ENCODE assay signal across 8 mouse cellular contexts in genomic region chr17:6107015-6107601, GRCm38 (mm10). TPM values are rescaled to one million over a fixed set of nuclear protein-coding genes. Genes with fewer than 3 reads are reported as not detected.
DNase-seq lines count a peak whose midpoint lies in the region; ATAC-seq and TF ChIP-seq lines count a peak whose summit lies in the region.

No protein-coding gene starts in this region.

- H3K27me3 ChIP-seq in embryonic facial prominence, embryonic 15.5 days, result no peaks in the 10 kb centered on the region
- 0 out of 2 replicates have a peak, but pooled peaks cover 12% of the 10 kb centered on the region for H3K27me3 ChIP-seq in heart, embryonic 12.5 days (replicated peaks)
- no peaks in the 10 kb centered on the region for H3K27me3 ChIP-seq in kidney, postnatal 0 days (ENCODE audit: insufficient read depth, low read length)
- H3K27me3 ChIP-seq in liver, embryonic 15.5 days, result peaks cover 57% of the 10 kb centered on the region
- H3K27me3 ChIP-seq in neural tube, embryonic 12.5 days (replicated peaks), result no peaks in the 10 kb centered on the region

- no peaks in the 10 kb centered on the region for H3K9me3 ChIP-seq in embryonic facial prominence, embryonic 15.5 days (replicated peaks)
- H3K9me3 ChIP-seq in heart, embryonic 12.5 days (replicated peaks), result no peaks in the 10 kb centered on the region
- H3K9me3 ChIP-seq in kidney, postnatal 0 days (replicated peaks; ENCODE audit: low read length), result no peaks in the 10 kb centered on the region
- H3K9me3 ChIP-seq in liver, embryonic 15.5 days (replicated peaks), result no peaks in the 10 kb centered on the region
- no peaks in the 10 kb centered on the region for H3K9me3 ChIP-seq in neural tube, embryonic 12.5 days

- TF ChIP-seq POLR2A in bone marrow macrophage, adult 2 months (IDR thresholded peaks at IDR 0.05; ENCODE audit: borderline replicate concordance, low read depth, low read length), result no peak

- peak overlapping the region; percentile 41 for H3K27ac ChIP-seq in bone marrow macrophage, adult 2 months (ENCODE audit: insufficient read depth, low read depth, low read length)
- H3K27ac ChIP-seq in embryonic facial prominence, embryonic 15.5 days (replicated peaks), result peak overlapping the region; percentile 98
- H3K27ac ChIP-seq in heart, embryonic 12.5 days (ENCODE audit: poor library complexity, severe bottlenecking), result peak overlapping the region; percentile 97
- peak overlapping the region; percentile 86 for H3K27ac ChIP-seq in kidney, postnatal 0 days
- peak overlapping the region; percentile 71 for H3K27ac ChIP-seq in liver, embryonic 15.5 days (replicated peaks)
- peak overlapping the region; percentile 91 for H3K27ac ChIP-seq in neural tube, embryonic 12.5 days

- no peak for ATAC-seq in embryonic facial prominence, embryonic 15.5 days (ENCODE audit: insufficient number of reproducible peaks, low FRiP score, low TSS enrichment, low read depth)
- no peak for ATAC-seq in heart, embryonic 12.5 days (ENCODE audit: insufficient number of reproducible peaks, low FRiP score)
- ATAC-seq in kidney, postnatal 0 days (replicated peaks; ENCODE audit: low FRiP score, low read depth), result peak; percentile 18; the same call in 1 of the 2 replicates
- no peak for ATAC-seq in liver, embryonic 15.5 days (ENCODE audit: insufficient read depth)
- ATAC-seq in neural tube, embryonic 12.5 days (ENCODE audit: low FRiP score, low read depth), result peak; percentile 74

- peak overlapping the region; percentile 91 for H3K4me3 ChIP-seq in bone marrow macrophage, adult 2 months (ENCODE audit: insufficient read depth, low read length)
- peak overlapping the region; percentile 93 for H3K4me3 ChIP-seq in embryonic facial prominence, embryonic 15.5 days (replicated peaks)
- H3K4me3 ChIP-seq in heart, embryonic 12.5 days, result peak overlapping the region; percentile 100
- H3K4me3 ChIP-seq in kidney, postnatal 0 days (replicated peaks; ENCODE audit: low read depth, low read length), result peak overlapping the region; percentile 62
- peak overlapping the region; percentile 79 for H3K4me3 ChIP-seq in liver, embryonic 15.5 days (replicated peaks)
- peak overlapping the region; percentile 92 for H3K4me3 ChIP-seq in neural tube, embryonic 12.5 days

- peaks cover 3% of the 10 kb centered on the region; the same call in 1 of the 2 replicates for H3K36me3 ChIP-seq in embryonic facial prominence, embryonic 15.5 days
- peaks cover 4% of the 10 kb centered on the region for H3K36me3 ChIP-seq in heart, embryonic 12.5 days
- no peaks in the 10 kb centered on the region for H3K36me3 ChIP-seq in kidney, postnatal 0 days (ENCODE audit: insufficient read depth, low read length)
- no peaks in the 10 kb centered on the region for H3K36me3 ChIP-seq in liver, embryonic 15.5 days (replicated peaks)
- 0 out of 2 replicates have a peak, but pooled peaks cover 4% of the 10 kb centered on the region for H3K36me3 ChIP-seq in neural tube, embryonic 12.5 days

- peak overlapping the region; percentile 58 for H3K4me2 ChIP-seq in embryonic facial prominence, embryonic 15.5 days (replicated peaks)
- H3K4me2 ChIP-seq in heart, embryonic 12.5 days, result peak overlapping the region; percentile 78
- H3K4me2 ChIP-seq in kidney, postnatal 0 days (ENCODE audit: low read length), result peak overlapping the region; percentile 87
- H3K4me2 ChIP-seq in liver, embryonic 15.5 days, result peak overlapping the region; percentile 98
- peak overlapping the region; percentile 83 for H3K4me2 ChIP-seq in neural tube, embryonic 12.5 days (replicated peaks)

- TF ChIP-seq CTCF in bone marrow macrophage, adult 2 months (IDR thresholded peaks at IDR 0.05; ENCODE audit: low read depth, low read length), result no peak
- no peak for TF ChIP-seq CTCF in kidney, postnatal 0 days (IDR thresholded peaks at IDR 0.05; ENCODE audit: low read depth)

- H3K9ac ChIP-seq in embryonic facial prominence, embryonic 15.5 days, result peak overlapping the region; percentile 96
- peak overlapping the region; percentile 99 for H3K9ac ChIP-seq in heart, embryonic 12.5 days
- H3K9ac ChIP-seq in kidney, postnatal 0 days (ENCODE audit: low read depth, low read length), result peak overlapping the region; percentile 88
- H3K9ac ChIP-seq in liver, embryonic 15.5 days, result peak overlapping the region; percentile 79
- H3K9ac ChIP-seq in neural tube, embryonic 12.5 days, result peak overlapping the region; percentile 97

- H3K4me1 ChIP-seq in bone marrow macrophage, adult 2 months (ENCODE audit: control insufficient read depth, insufficient read depth, low read length), result peaks cover 12% of the 10 kb centered on the region
- peaks cover 19% of the 10 kb centered on the region for H3K4me1 ChIP-seq in embryonic facial prominence, embryonic 15.5 days
- H3K4me1 ChIP-seq in heart, embryonic 12.5 days (replicated peaks), result peaks cover 24% of the 10 kb centered on the region
- H3K4me1 ChIP-seq in kidney, postnatal 0 days (replicated peaks; ENCODE audit: insufficient read depth, low read length), result 0 out of 2 replicates have a peak, but pooled peaks cover 7% of the 10 kb centered on the region
- H3K4me1 ChIP-seq in liver, embryonic 15.5 days (replicated peaks), result peaks cover 14% of the 10 kb centered on the region
- H3K4me1 ChIP-seq in neural tube, embryonic 12.5 days, result peaks cover 22% of the 10 kb centered on the region

- DNase-seq in CD4-positive helper T cell, adult 2 months (ENCODE audit: low read depth, low spot score), result peak; percentile 47
- DNase-seq in kidney, postnatal 0 days (ENCODE audit: low spot score), result peak; percentile 61
- DNase-seq in testis, postnatal 10 days (ENCODE audit: low spot score), result peak; percentile 73

- under 1% methylated on average over 42 of the region's 50 CpGs for WGBS in embryonic facial prominence, embryonic 15.5 days
- under 1% methylated on average over 40 of the region's 50 CpGs for WGBS in heart, embryonic 12.5 days
- 1% methylated on average over 37 of the region's 50 CpGs for WGBS in kidney, postnatal 0 days
- WGBS in liver, embryonic 15.5 days (ENCODE audit: insufficient replicate concordance), result 1% methylated on average over 50 of the region's 50 CpGs
- under 1% methylated on average over 48 of the region's 50 CpGs for WGBS in neural tube, embryonic 12.5 days

RNA-seq across cellular contexts. Expression of gene Tulp4, which starts 0.9 kb away (rescaled TPM):
- 40.6 and 42.9 TPM in 2 replicates for polyA plus RNA-seq in bone marrow macrophage, adult 2 months (2012; ENCODE audit: insufficient read depth, insufficient read length, missing spikeins)
- 89.8 and 101 TPM in 2 replicates for polyA plus RNA-seq in embryonic facial prominence, embryonic 15.5 days (2015; fragmentation: Nextera tagmentation; extraction: Ambion mirVana)
- polyA plus RNA-seq in heart, embryonic 12.5 days (2016; fragmentation: Nextera tagmentation; extraction: Ambion mirVana), result 48.9 and 59.4 TPM in 2 replicates
- polyA plus RNA-seq in kidney, postnatal 0 days (2015; fragmentation: Nextera tagmentation; extraction: Ambion mirVana), result 43.8 and 57.3 TPM in 2 replicates
- 30.5 and 38.3 TPM in 2 replicates for polyA plus RNA-seq in liver, embryonic 15.5 days (2015; fragmentation: Nextera tagmentation; extraction: Ambion mirVana)
- polyA plus RNA-seq in neural tube, embryonic 12.5 days (2016; fragmentation: Nextera tagmentation; extraction: Ambion mirVana), result 123 and 139 TPM in 2 replicates

RNA-seq across cellular contexts. Expression of gene Gtf2h5, which starts 27.5 kb away (rescaled TPM):
- 48.5 and 56.7 TPM in 2 replicates for polyA plus RNA-seq in bone marrow macrophage, adult 2 months (2012; ENCODE audit: insufficient read depth, insufficient read length, missing spikeins)
- polyA plus RNA-seq in embryonic facial prominence, embryonic 15.5 days (2015; fragmentation: Nextera tagmentation; extraction: Ambion mirVana), result 165 and 182 TPM in 2 replicates
- 142 and 147 TPM in 2 replicates for polyA plus RNA-seq in heart, embryonic 12.5 days (2016; fragmentation: Nextera tagmentation; extraction: Ambion mirVana)
- polyA plus RNA-seq in kidney, postnatal 0 days (2015; fragmentation: Nextera tagmentation; extraction: Ambion mirVana), result 188 TPM in 2 replicates
- 63.2 and 73.0 TPM in 2 replicates for polyA plus RNA-seq in liver, embryonic 15.5 days (2015; fragmentation: Nextera tagmentation; extraction: Ambion mirVana)
- polyA plus RNA-seq in neural tube, embryonic 12.5 days (2016; fragmentation: Nextera tagmentation; extraction: Ambion mirVana), result 169 and 174 TPM in 2 replicates

RNA-seq across cellular contexts. Expression of gene Serac1, which starts 27.6 kb away (rescaled TPM):
- polyA plus RNA-seq in bone marrow macrophage, adult 2 months (2012; ENCODE audit: insufficient read depth, insufficient read length, missing spikeins), result 6.7 and 10.3 TPM in 2 replicates
- polyA plus RNA-seq in embryonic facial prominence, embryonic 15.5 days (2015; fragmentation: Nextera tagmentation; extraction: Ambion mirVana), result 3.9 and 5.4 TPM in 2 replicates
- 5.1 and 5.7 TPM in 2 replicates for polyA plus RNA-seq in heart, embryonic 12.5 days (2016; fragmentation: Nextera tagmentation; extraction: Ambion mirVana)
- polyA plus RNA-seq in kidney, postnatal 0 days (2015; fragmentation: Nextera tagmentation; extraction: Ambion mirVana), result 2.2 and 2.4 TPM in 2 replicates
- polyA plus RNA-seq in liver, embryonic 15.5 days (2015; fragmentation: Nextera tagmentation; extraction: Ambion mirVana), result 1.0 and 1.8 TPM in 2 replicates
- 10.5 and 11.9 TPM in 2 replicates for polyA plus RNA-seq in neural tube, embryonic 12.5 days (2016; fragmentation: Nextera tagmentation; extraction: Ambion mirVana)

Comparison
In these comparisons a context has a peak if more than half of its experiments do, and no peak if none do; other contexts are left out.
1. H3K27ac ChIP-seq: peak in every context shown above with its lines; median percentile 98 in embryonic facial prominence, embryonic 15.5 days; 97 in heart, embryonic 12.5 days; 91 in neural tube, embryonic 12.5 days; 86 in kidney, postnatal 0 days; 71 in liver, embryonic 15.5 days; 41 in bone marrow macrophage, adult 2 months.
2. ATAC-seq: peak in kidney, postnatal 0 days (single experiment) and neural tube, embryonic 12.5 days (single experiment); none in embryonic facial prominence, embryonic 15.5 days (single experiment), heart, embryonic 12.5 days (single experiment) and liver, embryonic 15.5 days (single experiment).
3. Peak in every context shown above with its lines, with median percentiles within 50 percentile points of each other: DNase-seq, H3K4me3 ChIP-seq, H3K4me2 ChIP-seq and H3K9ac ChIP-seq.